Mouse (Mus musculus): Measurements from ENCODE around the gene Lbp.

The Lbp gene

DNA sequence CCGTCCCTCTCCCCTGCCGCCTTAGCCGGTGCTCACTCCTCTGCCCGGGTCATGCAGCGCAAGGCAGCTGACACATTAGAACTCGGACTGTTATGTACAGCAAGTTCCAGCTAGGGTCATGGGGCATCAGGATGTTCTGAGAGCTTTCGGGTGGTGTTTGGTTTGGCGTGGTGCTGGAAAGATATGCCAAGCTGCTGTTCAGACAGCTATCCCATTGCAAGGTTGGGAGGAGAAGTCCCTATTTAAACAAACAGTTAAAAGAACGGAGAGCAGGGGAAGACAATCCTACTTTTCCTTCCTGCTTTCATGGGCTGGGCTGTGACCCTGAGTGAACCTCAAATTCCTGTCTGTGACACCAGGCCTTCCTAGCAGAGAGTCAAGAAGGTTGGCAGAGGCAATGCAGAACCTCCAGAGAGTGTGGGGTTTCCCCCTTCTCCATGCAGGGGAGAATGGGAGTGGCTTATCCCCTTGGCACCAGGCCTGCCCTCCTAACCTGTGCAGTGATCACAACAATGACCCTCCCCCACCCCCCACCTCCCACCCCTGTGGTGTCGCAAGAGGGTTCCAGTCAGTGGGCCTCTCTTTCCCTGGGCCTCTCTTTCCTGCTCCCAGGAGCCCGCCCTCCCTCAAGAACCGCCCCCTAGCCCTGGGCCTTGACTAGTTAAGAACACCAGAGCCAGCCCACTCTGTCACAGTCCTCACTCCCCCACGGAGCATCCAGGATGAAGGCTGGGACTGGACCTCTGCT, at the start of gene Lbp:
Lbp (plus strand) TSS at position 546 of the 748 bp plus-strand sequence.
- DNase-seq = peak; percentile 59 to 80

GRCm38 (mm10) chr2:158256894-158257293, 49.4 kb upstream of the Lbp start:
- DNase-seq = no peak

DNA sequence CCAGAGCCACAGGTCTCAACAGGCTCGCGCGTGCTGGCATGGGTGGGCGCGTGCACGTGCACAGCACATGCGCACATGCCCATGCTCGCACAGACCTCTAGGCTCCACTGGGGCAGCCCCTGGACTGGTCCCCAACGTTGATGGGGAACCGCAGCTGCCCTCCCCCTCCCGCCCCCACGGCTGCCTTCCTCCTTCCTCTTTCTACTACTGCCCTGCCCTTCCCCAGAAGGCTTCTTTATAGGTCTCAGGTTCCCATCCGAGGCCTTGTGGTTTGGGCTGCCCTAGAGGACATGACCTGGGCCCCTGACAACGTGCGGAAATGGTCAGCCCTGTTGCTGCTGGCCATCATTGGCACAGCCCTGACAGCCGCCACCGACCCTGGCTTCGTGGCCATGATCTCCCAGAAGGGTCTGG, 48.3 kb upstream of the Lbp start, which contains the start of gene Bpi:
Bpi (plus strand) TSS at position 90 of the 414 bp plus-strand sequence.
- DNase-seq = no peak

DNA sequence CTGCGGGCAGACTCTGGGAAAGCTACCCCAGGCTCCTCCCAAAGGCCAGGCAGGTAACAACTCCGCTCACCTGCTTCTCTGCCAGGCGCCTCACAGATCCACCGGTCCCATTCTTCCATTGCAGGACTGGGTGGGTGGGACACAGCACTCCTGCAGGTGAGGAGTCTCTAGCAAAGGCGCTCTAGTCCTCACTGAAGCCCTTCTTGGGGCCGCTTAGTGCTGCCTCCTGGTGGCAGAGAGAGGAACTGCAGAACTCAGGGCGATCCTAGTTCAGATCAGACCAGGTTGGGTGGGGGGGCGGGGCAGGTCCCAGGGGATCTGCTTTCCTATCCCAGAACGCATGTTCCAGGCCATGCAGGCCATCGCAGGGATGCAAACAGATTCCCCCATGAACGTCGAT, 47.5 kb upstream of the Lbp start:
- DNase-seq = peak; percentile 74 to 75

DNA sequence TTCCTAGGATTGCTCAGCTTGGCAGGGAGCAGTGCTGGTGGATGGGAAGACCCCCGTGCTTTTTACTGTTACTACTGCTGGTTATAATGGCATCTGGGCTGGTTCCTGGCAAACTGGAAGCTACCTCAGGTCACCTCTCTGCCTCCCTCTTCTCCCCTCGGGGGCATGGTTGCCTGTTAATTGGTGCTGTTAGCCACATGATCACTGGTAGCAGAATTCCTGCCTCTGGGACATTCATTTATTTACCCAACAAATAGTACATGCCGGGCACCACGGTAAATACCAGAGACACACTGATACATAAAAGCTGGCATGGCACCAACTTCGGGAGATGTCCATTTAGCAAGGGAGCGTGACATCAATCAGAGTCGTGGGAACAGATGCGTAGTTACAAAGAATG, 46.8 kb upstream of the Lbp start:
- DNase-seq = no peak

- DNase-seq = no peak
Observed at GRCm38 (mm10) chr2:158264877-158265276, 41.4 kb upstream of the Lbp start.

DNA sequence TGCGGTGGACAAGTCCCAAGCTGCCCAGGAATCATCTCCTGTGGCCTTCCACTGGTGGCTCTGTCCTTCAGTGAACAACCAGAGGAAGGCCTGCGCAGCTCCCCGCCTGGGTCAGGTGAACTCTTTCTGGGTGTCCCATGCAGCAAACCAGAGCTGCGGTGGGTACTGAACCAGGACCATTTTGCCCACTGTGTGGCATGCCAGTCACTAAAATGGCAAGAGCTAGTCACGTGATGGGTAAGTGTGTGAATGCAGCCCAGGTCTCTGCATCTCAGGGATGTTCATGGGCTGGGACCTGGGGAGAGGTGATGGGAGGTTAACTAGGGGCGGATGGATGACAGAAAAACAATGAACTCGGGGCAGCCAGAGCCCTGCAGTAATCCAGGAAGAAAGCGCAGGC, 36.3 kb upstream of the Lbp start:
- DNase-seq = no peak

- DNase-seq = peak in 1 of 2 experiments; percentile 27
Observed at GRCm38 (mm10) chr2:158273646-158274045, 32.6 kb upstream of the Lbp start.

- no peak for DNase-seq
Observed at GRCm38 (mm10) chr2:158275349-158275748, 30.9 kb upstream of the Lbp start.

GRCm38 (mm10) chr2:158275811-158276210, 30.5 kb upstream of the Lbp start:
- no peak for DNase-seq

- DNase-seq = no peak
Observed at GRCm38 (mm10) chr2:158276451-158276850, 29.8 kb upstream of the Lbp start.

DNA sequence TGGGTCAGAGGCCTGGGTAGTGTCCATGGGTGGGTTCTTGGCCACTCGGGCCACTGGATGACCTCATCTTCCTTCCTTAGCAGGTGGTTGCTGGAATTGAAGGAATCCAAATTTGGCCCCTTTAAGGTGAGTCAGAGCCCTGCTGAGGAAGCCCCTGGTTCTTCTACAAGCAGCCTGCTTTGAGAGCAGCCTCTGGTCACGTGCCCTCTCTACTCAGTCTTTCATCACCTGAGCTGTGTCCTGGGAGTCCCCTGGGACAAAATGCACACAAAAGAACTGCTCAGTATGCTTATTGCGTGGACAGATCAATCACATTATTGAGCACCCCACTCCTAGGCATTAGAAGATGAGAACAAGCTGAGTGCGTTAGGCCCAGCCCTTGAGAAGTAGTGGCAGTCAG, 29.4 kb upstream of the Lbp start:
- peak in 1 of 2 experiments; percentile 28 for DNase-seq

- peak in 1 of 2 experiments; percentile 30 for DNase-seq
Observed at GRCm38 (mm10) chr2:158279656-158280055, 26.6 kb upstream of the Lbp start.

DNA sequence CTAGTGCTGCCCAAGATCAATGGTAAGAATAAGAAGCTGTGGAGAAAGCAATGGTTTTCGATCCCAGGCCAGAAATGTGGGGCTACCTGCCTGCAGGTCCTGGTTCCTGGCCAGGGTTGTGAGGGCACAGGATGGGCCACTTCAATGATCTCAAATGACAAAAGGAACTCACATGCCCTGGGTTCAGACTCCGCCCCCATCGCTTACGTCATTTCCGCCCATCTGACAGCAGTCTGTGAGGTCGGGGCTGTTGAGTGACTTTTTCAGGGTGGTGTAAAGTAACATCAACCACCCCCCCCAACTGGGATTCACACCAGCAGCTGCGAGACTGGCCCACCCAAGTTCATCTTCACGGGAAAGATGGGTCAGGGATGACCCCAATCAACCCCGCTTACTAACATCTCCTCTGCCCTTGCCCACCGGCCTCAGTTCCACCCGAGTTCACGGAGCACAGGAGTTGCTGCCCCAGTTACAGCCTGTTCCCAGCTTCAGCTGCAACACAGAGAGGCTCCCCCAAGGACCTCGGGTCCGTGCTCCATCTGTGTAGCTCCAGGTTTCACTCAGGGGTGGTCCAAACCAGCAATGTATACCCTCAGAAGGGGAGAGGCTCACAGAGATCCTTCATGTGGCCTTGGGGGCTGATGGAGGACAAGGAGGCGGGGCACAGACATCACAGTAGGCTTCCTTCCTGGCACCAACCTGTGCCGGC, 24.6 kb upstream of the Lbp start:
- peak in 1 of 2 experiments; percentile 21 for DNase-seq

DNA sequence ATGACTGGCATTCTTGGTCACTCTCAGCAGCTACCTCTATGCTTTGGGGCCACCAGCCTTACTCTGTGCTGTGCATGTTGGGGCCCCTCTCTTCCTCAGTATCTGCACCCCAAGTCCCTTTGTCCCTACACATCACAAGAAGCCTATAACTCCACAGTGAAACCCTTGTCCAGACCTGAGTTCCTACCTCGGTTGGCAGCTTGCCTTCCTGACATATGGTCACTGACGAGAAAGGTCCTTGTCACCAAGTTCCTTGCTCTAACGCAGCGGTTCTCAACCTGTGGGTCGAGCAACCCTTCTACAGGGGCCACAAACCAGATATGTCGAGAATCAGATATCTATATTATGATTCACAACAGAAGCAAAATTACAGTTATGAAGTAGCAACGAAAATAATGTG, 23.2 kb upstream of the Lbp start:
- peak in 1 of 2 experiments; percentile 27 for DNase-seq

- DNase-seq = peak in 1 of 2 experiments; percentile 16
Observed at GRCm38 (mm10) chr2:158283771-158284170, 22.5 kb upstream of the Lbp start.

GRCm38 (mm10) chr2:158284571-158284970, 21.7 kb upstream of the Lbp start:
- peak; percentile 57 to 65 for DNase-seq

DNA sequence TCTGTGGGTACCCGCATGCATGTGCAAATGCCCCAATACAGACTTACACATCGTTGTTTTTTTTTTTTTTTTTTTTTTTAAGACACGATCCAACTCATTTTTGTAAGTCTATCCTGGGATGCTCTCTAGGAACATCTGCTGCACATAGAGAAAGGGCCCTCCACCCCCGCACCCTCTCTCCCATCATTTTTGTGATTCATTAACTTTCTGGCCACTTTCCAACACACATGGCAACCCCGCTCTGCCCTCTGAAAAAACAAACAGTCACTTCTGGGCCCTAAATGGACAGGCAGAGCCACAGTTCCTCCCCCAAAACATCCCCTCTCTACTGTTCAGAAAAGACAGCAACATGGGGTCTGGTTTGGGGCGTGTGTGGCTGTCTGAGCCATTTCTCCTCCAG, 20.6 kb upstream of the Lbp start:
- peak in 1 of 2 experiments; percentile 25 for DNase-seq

DNA sequence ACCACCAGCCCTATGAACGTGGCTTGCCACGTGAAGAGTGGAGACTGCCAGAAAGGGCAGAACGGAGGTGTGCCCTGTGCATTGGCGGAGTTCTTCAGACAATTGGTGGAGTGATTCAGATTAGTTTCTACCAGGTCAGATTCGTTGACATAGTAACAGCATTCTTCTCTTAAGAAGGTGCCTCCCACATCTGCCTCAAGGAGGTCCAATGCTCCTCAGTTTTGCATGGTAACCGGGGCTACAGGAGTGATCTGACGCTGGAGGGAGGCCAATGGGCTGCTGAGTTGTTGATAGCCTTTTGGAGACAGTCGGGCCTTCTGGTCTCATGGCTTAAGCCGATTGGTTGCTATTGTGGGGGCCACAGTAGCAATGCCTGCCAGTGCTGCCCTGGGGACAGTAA, 10.6 kb upstream of the Lbp start:
- DNase-seq = peak in 1 of 2 experiments; percentile 32

DNA sequence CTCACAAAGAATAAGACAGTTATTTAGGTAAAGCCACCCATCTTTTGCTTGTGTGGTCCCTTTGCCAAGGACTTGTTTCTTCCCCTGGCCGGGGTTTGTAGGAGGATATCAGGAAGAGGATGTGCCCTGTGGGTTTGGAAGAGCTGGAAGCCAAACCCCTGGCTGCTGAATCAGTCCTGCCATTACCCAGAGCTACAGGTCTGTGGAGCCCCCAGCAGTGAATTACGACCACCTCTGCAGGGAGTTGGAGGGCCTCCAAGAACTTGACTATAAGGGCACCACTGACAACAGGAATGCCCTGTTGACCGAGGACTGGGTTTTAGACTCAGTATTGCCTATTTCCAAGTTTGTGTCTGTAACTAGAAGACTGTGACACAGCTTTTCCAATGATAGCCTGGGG, 7.1 kb upstream of the Lbp start:
- DNase-seq = peak in 1 of 2 experiments; percentile 6

DNA sequence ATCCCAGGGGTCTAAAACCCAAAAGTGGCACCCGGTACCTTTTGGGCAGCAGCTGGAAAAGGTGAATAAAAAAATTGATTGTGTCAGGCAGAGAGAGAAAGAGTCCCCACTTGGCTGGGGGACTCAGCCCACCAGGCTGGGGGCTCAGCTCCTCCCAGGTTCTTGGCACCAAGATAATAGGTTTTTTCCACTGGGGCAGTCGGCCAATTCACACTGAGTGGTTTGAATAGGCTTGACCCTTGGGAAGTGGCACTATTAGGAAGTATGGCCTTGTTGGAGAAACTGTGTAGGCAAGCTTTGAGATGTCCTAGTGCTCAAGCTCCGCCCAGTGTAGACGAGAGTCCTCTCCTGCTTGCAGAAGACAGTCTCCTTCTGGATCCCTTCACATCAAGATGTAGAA, 6.6 kb upstream of the Lbp start:
- DNase-seq = peak; percentile 21 to 36

DNA sequence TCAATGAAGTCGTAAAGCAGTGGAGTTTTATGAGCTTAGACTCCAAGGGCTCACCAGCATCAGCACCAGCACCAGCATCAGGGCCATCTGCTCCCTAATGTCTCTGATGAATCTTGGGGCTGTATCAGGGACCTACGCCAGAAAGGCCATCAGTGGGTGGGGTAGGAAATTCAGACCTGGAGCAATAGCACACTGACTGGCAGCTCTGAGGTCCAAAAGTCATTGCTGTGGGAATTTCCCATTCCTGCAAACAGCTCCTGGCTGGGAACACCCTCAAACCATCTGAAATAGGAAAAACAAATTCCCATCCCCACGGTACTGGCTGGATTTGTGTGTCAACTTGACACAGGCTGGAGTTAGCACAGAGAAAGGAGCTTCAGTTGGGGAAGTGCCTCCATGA, 3.5 kb upstream of the Lbp start:
- DNase-seq = peak in 1 of 2 experiments; percentile 33

DNA sequence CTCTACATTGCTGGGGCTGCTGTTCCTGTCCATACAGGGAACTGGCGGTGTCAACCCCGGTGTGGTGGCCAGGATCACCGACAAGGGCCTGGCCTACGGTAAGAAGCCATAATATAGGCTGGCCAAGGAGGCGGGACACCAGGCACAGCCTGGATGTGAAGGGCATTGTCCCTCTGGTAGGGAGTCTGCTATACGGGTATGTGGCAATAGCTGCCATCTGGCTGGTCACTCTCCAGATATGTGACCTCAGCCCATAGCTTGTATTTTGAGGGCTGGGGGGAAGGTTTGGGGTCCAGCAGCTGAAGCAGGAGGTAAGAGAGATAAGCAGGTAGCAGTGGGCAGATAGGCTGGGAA, 380 bp downstream of the Lbp start:
- no peak for DNase-seq

GRCm38 (mm10) chr2:158308276-158308675, 2.0 kb downstream of the Lbp start:
- DNase-seq = no peak
